Mouse (Mus musculus): ENCODE data around the gene Rpe.
"Not testable (repeated sequence)": the region's sequence is repeated elsewhere in the genome, so short reads cannot be mapped to it uniquely, and the experiment has no call there.

Gene Rpe

GRCm38 (mm10) chr1:66700693-66701575, at the start of gene Rpe:
Gene Rpe, plus strand, starts transcription at chr1:66700831.
- DNase-seq (ENCODE audit: low spot score): peak; percentile 94

GRCm38 (mm10) chr1:66655119-66655746, 45.4 kb upstream of the Rpe start:
- DNase-seq (ENCODE audit: low spot score): no peak

- DNase-seq (ENCODE audit: low spot score): no peak
These were observed 44.9 kb upstream of the Rpe start for GRCm38 (mm10) chr1:66655747-66656119.

GRCm38 (mm10) chr1:66671475-66671874, 29.2 kb upstream of the Rpe start:
- no peak for DNase-seq (ENCODE audit: low spot score)

- no peak for DNase-seq (ENCODE audit: low spot score)
These were observed 27.8 kb upstream of the Rpe start for GRCm38 (mm10) chr1:66672812-66673211.

GRCm38 (mm10) chr1:66677928-66678327, 22.7 kb upstream of the Rpe start:
- DNase-seq (ENCODE audit: low spot score): no peak

GRCm38 (mm10) chr1:66678662-66679061, 22.0 kb upstream of the Rpe start:
- DNase-seq (ENCODE audit: low spot score): no peak

- DNase-seq (ENCODE audit: low spot score): no peak
These were observed 17.7 kb upstream of the Rpe start for GRCm38 (mm10) chr1:66682974-66683373.

- no peak for DNase-seq (ENCODE audit: low spot score)
These were observed 8.9 kb upstream of the Rpe start for GRCm38 (mm10) chr1:66691772-66692171.

GRCm38 (mm10) chr1:66692308-66692707, 8.3 kb upstream of the Rpe start:
- DNase-seq (ENCODE audit: low spot score): no peak

GRCm38 (mm10) chr1:66692780-66693392, 7.7 kb upstream of the Rpe start:
- DNase-seq (ENCODE audit: low spot score): no peak

GRCm38 (mm10) chr1:66694266-66694665, 6.4 kb upstream of the Rpe start:
- no peak for DNase-seq (ENCODE audit: low spot score)

- DNase-seq (ENCODE audit: low spot score): no peak
These were observed 5.3 kb upstream of the Rpe start for GRCm38 (mm10) chr1:66695296-66695695.

GRCm38 (mm10) chr1:66699630-66700029, 1.0 kb upstream of the Rpe start:
- DNase-seq (ENCODE audit: low spot score): not testable (repeated sequence)

GRCm38 (mm10) chr1:66700149-66700692, 410 bp upstream of the Rpe start:
- DNase-seq (ENCODE audit: low spot score): no peak

GRCm38 (mm10) chr1:66701576-66701940, 927 bp downstream of the Rpe start:
- DNase-seq (ENCODE audit: low spot score): no peak

- no peak for DNase-seq (ENCODE audit: low spot score)
These were observed 2.2 kb downstream of the Rpe start for GRCm38 (mm10) chr1:66702623-66703345.

- DNase-seq (ENCODE audit: low spot score): no peak
These were observed 3.9 kb downstream of the Rpe start for GRCm38 (mm10) chr1:66704523-66704922.

- no peak for DNase-seq (ENCODE audit: low spot score)
These were observed 12.2 kb downstream of the Rpe start for GRCm38 (mm10) chr1:66712859-66713258.

GRCm38 (mm10) chr1:66730581-66730980, 29.9 kb downstream of the Rpe start:
- DNase-seq (ENCODE audit: low spot score): no peak

GRCm38 (mm10) chr1:66768764-66769163, 68.1 kb downstream of the Rpe start:
- DNase-seq (ENCODE audit: low spot score): no peak

Measured in urinary bladder, postnatal 14 days (tissue).